ENCODE assay signal across 9 mouse cellular contexts in genomic region chr3:27467505-27468020, GRCm38 (mm10).
DNase-seq lines count a peak whose midpoint lies in the region; ATAC-seq and TF ChIP-seq lines count a peak whose summit lies in the region.
"Had no signal": no experiment of that assay in that cellular context is flagged by ENCODE, and none has a peak within 500 bp of the region (broad histone marks: within the 10 kb centered on the region; RNA-seq: fewer than 3 reads in every experiment).

No protein-coding gene starts in this region.

- no peak overlapping the region for H3K27ac ChIP-seq in intestine, postnatal 0 days (ENCODE audit: low read depth, low read length)
- H3K27ac ChIP-seq in intestine, embryonic 16.5 days (ENCODE audit: low read length) = no peak overlapping the region

- peaks cover 57% of the 10 kb centered on the region for H3K36me3 ChIP-seq in intestine, postnatal 0 days (ENCODE audit: control insufficient read depth, insufficient read depth)
- peaks cover 4% of the 10 kb centered on the region for H3K36me3 ChIP-seq in intestine, embryonic 16.5 days (ENCODE audit: control insufficient read depth, insufficient read depth, low read length)

- WGBS in intestine, postnatal 0 days = 76% methylated on average over 11 of the region's 11 CpGs
- 66% methylated on average over 11 of the region's 11 CpGs for WGBS in intestine, embryonic 16.5 days

- no peak for ATAC-seq in intestine, postnatal 0 days
- no peak for ATAC-seq in intestine, embryonic 16.5 days
- ATAC-seq in monocyte, adult 5-6 weeks (replicated peaks; ENCODE audit: insufficient number of reproducible peaks, low FRiP score, low TSS enrichment, poor library complexity, severe bottlenecking) = no peak
- no peak for ATAC-seq in megakaryocyte, adult 5-6 weeks (ENCODE audit: poor library complexity, severe bottlenecking)

- no peak overlapping the region for H3K9ac ChIP-seq in intestine, postnatal 0 days (ENCODE audit: low read depth, low read length)
- H3K9ac ChIP-seq in intestine, embryonic 16.5 days (ENCODE audit: low read depth, low read length) = no peak overlapping the region
- H3K9ac ChIP-seq: limb, embryonic 15.5 days had no signal

- H3K9me3 ChIP-seq in intestine, postnatal 0 days (ENCODE audit: control insufficient read depth) = no peaks in the 10 kb centered on the region
- H3K9me3 ChIP-seq in intestine, embryonic 16.5 days (ENCODE audit: control insufficient read depth, low read length) = no peaks in the 10 kb centered on the region
- H3K9me3 ChIP-seq: limb, embryonic 15.5 days had no signal

- H3K4me2 ChIP-seq in intestine, postnatal 0 days (replicated peaks; ENCODE audit: low read depth) = no peak overlapping the region
- no peak overlapping the region for H3K4me2 ChIP-seq in intestine, embryonic 16.5 days (ENCODE audit: low read depth, low read length)
- H3K4me2 ChIP-seq: limb, embryonic 15.5 days had no signal

- peak; percentile 9 to 14 for DNase-seq in B cell, adult 2 months
- peak; percentile 54 for DNase-seq in R1 (ENCODE audit: low read depth, low spot score)
- DNase-seq in lung, postnatal 10 days = peak; percentile 63
- DNase-seq in right cerebral cortex, postnatal 25 days = no peak

- peak; percentile 61 for TF ChIP-seq CTCF in intestine, postnatal 0 days (IDR thresholded peaks at IDR 0.05; ENCODE audit: low read depth)

- H3K4me1 ChIP-seq in intestine, postnatal 0 days (replicated peaks; ENCODE audit: control insufficient read depth, insufficient read depth, low read length) = no peaks in the 10 kb centered on the region
- no peaks in the 10 kb centered on the region for H3K4me1 ChIP-seq in intestine, embryonic 16.5 days (ENCODE audit: control insufficient read depth, insufficient read depth, low read length)
- H3K4me1 ChIP-seq: limb, embryonic 15.5 days had no signal

- H3K4me3 ChIP-seq in intestine, postnatal 0 days (ENCODE audit: low read depth, low read length) = no peak overlapping the region
- no peak overlapping the region for H3K4me3 ChIP-seq in intestine, embryonic 16.5 days (ENCODE audit: low read length)
- H3K4me3 ChIP-seq: limb, embryonic 15.5 days had no signal

- H3K27me3 ChIP-seq in intestine, postnatal 0 days (replicated peaks; ENCODE audit: control insufficient read depth, insufficient read depth, low read length) = no peaks in the 10 kb centered on the region
- no peaks in the 10 kb centered on the region for H3K27me3 ChIP-seq in intestine, embryonic 16.5 days (replicated peaks; ENCODE audit: control insufficient read depth, insufficient read depth, low read length)
- H3K27me3 ChIP-seq: limb, embryonic 15.5 days had no signal
